Mouse (Mus musculus): ENCODE data around the gene Kir3dl2. TPM values are rescaled to one million over a fixed set of nuclear protein-coding genes. Genes with fewer than 3 reads are reported as not detected.
"Not testable (repeated sequence)": the region's sequence is repeated elsewhere in the genome, so short reads cannot be mapped to it uniquely, and the experiment has no call there.

Kir3dl2 gene
- not detected for total RNA-seq (2021)
- long read RNA-seq, experiment 1 = 0 reads
- long read RNA-seq, experiment 2 = 0 reads

DNA sequence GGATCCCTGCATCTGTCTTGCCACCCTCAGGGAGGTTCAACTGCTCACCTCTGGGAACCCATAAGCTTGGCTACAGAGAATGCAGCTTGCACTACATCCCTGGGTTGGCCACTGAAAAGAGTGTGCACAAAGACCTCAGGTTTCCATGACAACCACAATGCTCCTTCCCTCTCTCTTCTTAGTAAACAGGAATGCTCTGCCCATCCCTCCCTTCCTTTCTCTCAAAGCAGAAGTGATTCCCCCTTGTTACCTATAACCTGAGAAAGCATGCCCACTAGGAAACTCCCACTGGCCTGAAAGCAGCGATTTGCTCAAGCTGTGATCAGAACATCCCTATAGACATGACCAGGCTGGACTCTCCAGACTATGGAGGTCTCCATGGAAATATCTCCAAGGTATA is at the start of gene Kir3dl2:
Kir3dl2 (minus strand) TSS at position 101 of the 400 bp plus-strand sequence.
- not testable (repeated sequence) for DNase-seq (ENCODE audit: low spot score in 2 of 2)

DNA sequence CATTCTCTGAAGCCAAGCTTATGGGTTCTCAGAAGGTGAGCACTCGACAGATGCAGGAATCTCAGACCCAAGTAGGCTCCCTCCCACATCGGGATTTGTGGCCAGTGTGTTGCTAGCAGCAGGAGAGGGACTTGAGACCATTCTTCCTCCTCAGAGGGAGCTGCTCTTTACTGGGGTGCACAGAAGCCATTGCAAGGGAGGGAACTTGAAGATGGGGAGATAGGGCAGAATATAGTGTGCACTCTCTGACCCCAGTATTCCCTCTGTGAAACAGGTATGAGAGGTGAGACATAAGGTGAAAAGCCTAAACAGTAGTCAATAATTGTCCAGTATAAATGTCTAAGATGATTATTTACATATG is 47.0 kb upstream of the Kir3dl2 start:
- DNase-seq (ENCODE audit: low spot score in 2 of 2) = no peak

DNA sequence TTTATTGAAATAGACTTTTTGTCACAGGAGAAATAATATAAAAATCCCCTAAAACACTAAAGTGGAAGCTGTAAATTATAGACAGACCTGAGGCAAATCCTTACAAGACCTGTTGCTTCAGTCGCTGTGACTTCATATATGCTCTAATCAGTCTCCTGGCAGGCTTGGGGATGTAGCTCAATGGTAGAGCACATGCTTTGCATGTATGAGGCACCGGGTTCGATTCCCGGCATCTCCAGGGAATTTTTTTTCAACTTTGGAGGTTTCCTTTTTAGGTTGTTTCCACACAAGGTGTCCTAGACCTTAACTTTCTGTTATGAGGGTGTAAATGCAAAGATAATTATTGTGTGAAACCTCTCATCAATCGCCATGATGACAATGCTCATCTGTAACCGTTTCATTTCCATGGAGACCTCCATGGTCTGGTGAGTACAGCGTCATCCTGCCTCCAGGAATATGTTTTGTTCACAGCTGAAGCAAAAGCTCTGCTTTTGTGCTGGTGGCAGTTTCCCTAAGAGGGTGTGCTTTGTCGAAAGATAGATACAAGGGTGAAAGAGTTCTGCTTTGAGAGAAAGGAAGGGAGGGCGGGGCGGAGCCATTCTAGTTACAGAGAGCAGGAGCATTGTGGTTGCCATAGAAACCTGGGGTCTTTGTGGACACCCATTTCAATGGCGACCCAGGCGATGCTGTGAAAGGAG is 46.5 kb upstream of the Kir3dl2 start, which contains the start of gene Tceal3:
Tceal3 (plus strand) TSS at position 644 of the 698 bp plus-strand sequence.
- no peak for DNase-seq (ENCODE audit: low spot score in 2 of 2)

DNA sequence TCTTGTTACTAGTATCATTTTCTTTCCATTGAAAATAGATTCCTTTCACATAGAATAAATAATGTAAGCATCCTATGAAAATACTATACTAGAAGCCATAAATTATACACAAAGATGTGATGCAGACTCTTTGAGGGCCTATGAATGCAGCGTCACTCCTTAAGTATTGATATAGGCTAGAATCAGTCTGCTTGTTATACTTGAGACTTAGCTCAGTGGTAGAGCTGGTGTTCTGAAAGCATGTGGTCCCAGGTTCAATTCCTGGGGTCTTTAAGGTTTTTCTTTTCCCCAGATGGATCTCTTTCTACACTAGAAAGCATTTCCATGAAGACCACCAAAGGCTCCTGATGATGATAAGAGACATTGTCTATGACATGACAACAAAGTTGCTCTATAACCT is 40.8 kb upstream of the Kir3dl2 start:
- DNase-seq (ENCODE audit: low spot score in 2 of 2) = no peak

DNA sequence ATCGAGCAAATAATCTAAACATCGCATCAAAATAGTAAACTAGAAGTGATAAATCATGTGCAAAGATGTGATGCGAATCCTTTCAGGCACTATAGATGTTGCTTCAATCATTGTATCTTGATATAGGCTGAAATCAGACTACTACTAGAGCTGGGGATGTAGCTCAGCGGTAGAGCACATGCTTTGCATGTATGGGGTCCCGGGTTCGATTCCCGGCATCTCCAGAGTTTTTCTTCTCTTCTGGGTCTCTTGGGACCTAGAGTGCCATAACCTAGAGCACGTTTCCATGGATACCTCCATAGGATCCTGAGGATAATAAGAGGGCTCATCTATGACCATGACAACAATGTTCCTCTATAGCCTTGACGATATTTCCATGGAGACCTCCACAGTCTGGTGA is 25.2 kb upstream of the Kir3dl2 start:
- not testable (repeated sequence) for DNase-seq (ENCODE audit: low spot score in 2 of 2)

DNA sequence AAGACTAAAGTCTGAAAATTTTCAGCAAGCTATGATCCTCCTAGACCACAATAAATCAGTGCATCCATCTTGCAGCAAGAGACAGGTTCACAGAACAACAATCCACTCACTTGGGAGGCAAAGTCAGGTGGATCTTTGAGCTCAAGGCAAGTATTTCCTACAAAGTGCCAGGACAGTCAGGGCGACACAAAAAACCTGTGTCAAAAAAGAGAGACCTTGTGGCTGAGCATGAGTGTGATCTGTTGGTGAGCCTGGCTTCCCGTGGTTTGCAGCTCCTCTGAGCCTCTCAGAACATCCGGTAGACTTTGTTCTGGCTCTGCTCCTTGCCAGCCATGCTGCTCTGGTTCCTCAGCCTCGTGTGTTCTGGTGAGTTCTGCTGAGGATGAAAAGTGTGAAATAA is 26.2 kb downstream of the Kir3dl2 start, which contains the start of gene Kir3dl1:
Kir3dl1 (plus strand) TSS at position 301 of the 400 bp plus-strand sequence.
- not testable (repeated sequence) for DNase-seq (ENCODE audit: low spot score in 2 of 2)

Other genes starting within 250 kb of the Kir3dl2 start
- not detected for gene Kir3dl1, start 26.1 kb downstream of the Kir3dl2 start, total RNA-seq (2021)
- 10 to 100 TPM; 28.3 to 35.3 TPM for gene Tceal3, start 46.8 kb upstream of the Kir3dl2 start, total RNA-seq (2021)
- gene Tceal1, start 163.9 kb upstream of the Kir3dl2 start, total RNA-seq (2021) = 10 to 100 TPM in 1 of 2 experiments, 1 to 10 TPM in 1; 8.3 to 10.8 TPM
- gene Morf4l2, start 199.6 kb upstream of the Kir3dl2 start, total RNA-seq (2021) = 100 to 1,000 TPM; 351 to 423 TPM
- not detected for gene Glra4, start 236.1 kb upstream of the Kir3dl2 start, total RNA-seq (2021)

Measured in adrenal gland, adult 18-20 months (tissue).